Mouse (Mus musculus): ENCODE measurements at regions not wholly inside any gene's neighbourhood (a gene's known extent, or its start where the extent isn't known, plus 50 kb on each side); places are given as distances from the start of the nearest gene placed in this dataset.

DNA sequence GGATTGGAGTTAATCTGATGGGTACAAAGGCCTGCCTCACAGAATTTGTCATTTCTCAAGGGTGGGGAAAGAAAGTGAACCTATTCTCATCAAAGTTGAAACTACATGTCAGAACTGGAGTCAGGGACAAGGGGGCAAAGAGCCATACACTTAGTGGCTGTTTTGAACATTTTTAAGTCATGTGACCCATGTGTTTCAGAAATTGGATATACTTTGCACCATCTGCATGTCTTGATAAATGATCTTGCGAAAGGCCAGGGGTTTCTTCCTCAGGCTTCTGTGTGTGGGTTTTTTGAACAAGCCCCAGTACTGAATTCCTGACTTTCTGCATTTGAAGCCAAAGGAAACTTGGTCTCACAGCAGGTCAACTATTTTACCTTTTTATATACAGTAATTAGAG is 911.7 kb upstream of the Lrrc6 start:
- no peak for TF ChIP-seq EP300 (IDR thresholded peaks at IDR 0.05)
- TF ChIP-seq CTCF (IDR thresholded peaks at IDR 0.05) = no peak

All from lung, postnatal 0 days (tissue).